Mouse (Mus musculus) forebrain, postnatal 0 days (tissue): ENCODE measurements at regions not wholly inside any gene's neighbourhood (a gene's known extent, or its start where the extent isn't known, plus 50 kb on each side); places are given as distances from the start of the nearest gene placed in this dataset.
"Not testable (repeated sequence)": the region's sequence is repeated elsewhere in the genome, so short reads cannot be mapped to it uniquely, and the experiment has no call there.

Experiments
- ATAC-seq: fragments of 200-750 bp; cut with Nextera tagmentation; 2 replicates; pipeline ENCODE4 v1.8.0; 2017; ENCODE audit warnings: mild to moderate bottlenecking, moderate library complexity
- DNase-seq: peaks from one replicate; pipeline ENCODE4 v3.0.0-alpha.2; 2015
- H3K27ac ChIP-seq: fragments of 300-500 bp; sonication (generic); 2 replicates; pipeline ENCODE4 v1.5.1; 2014; ENCODE audit warnings: low read depth, mild to moderate bottlenecking, antibody characterized with exemption, low read length, moderate library complexity, mixed read lengths
- H3K27me3 ChIP-seq: fragments of 300-500 bp; sonication (generic); 2 replicates; pipeline ENCODE4 v1.6.1; 2014; ENCODE audit warnings: mild to moderate bottlenecking, low read length, mixed read lengths; ENCODE audit not compliant: insufficient read depth
- H3K36me3 ChIP-seq: fragments of 300-500 bp; sonication (generic); 2 replicates; pipeline ENCODE4 v1.6.1; 2014; ENCODE audit warnings: mild to moderate bottlenecking, moderate library complexity; ENCODE audit not compliant: insufficient read depth
- H3K4me1 ChIP-seq: fragments of 300-500 bp; sonication (generic); 2 replicates; pipeline ENCODE4 v1.6.1; 2014; ENCODE audit warnings: antibody characterized with exemption; ENCODE audit not compliant: insufficient read depth
- H3K4me2 ChIP-seq: fragments of 300-500 bp; sonication (generic); 2 replicates; pipeline ENCODE4 v1.6.1; 2014; ENCODE audit warnings: low read depth, mild to moderate bottlenecking, moderate library complexity
- H3K4me3 ChIP-seq: fragments of 300-500 bp; sonication (generic); 2 replicates; pipeline ENCODE4 v1.5.1; 2014; ENCODE audit warnings: low read depth, low read length, mixed read lengths
- H3K9ac ChIP-seq: fragments of 300-500 bp; sonication (generic); 2 replicates; pipeline ENCODE4 v1.6.1; 2014; ENCODE audit warnings: mild to moderate bottlenecking
- H3K9me3 ChIP-seq: fragments of 300-500 bp; sonication (generic); 2 replicates; pipeline ENCODE4 v1.6.1; 2016; ENCODE audit warnings: low read length
- WGBS: fragments of 180-500 bp; shearing (Covaris S2); extraction: QIAGEN DNeasy Blood & Tissue Kit; methylation state at CpG from one replicate; pipeline ENCODE4 v1.1.7; 2014; 5-methylcytosine and 5-hydroxymethylcytosine counted together

DNA sequence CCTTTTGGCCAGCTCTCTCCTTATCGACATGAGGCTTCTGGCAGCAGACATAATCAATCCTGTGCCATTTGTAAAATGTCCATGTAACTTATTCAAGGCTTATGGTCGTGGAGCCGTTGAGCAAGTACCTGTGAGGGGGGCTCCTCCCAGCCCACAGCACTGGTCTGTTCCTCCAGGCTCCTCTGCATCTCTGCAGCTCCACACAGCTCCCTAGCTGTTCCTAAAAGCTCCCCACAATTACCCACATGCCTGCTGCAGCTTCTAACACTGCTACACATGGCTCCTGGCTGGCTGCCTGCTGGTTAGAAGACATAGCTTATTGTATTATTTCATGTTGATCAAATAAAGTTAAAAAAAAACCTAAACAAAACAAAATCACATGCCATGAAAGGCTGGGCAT, 77.9 kb downstream of the Tcp10c start:
- not testable (repeated sequence) for H3K9ac ChIP-seq, H3K4me1 ChIP-seq, H3K9me3 ChIP-seq, H3K27ac ChIP-seq, H3K27me3 ChIP-seq, ATAC-seq, H3K36me3 ChIP-seq, H3K4me2 ChIP-seq, DNase-seq, H3K4me3 ChIP-seq
- 87% methylated on average over 3 of the region's 3 CpGs for WGBS

DNA sequence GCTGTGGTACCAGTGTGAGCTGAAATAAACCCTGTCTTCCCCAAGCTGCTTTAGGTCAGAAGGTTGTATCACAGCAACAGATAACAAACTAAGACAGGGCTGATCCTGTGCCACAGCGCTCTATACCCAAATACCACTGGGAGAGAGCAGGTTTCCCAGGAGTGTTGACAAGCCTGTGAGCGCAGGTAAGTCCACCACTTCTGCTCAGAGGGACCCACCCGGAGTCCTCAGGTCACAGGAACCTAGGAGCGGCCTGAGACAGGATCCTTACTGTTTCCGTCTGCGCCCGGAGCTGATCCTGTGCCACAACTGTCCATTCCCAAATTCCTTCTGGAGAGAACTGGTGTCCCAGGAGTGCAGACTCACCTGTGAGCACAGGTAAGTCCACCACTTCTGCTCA, 79.8 kb downstream of the Tcp10c start:
- not testable (repeated sequence) for H3K4me1 ChIP-seq, H3K9ac ChIP-seq, H3K4me3 ChIP-seq, H3K27ac ChIP-seq, H3K4me2 ChIP-seq, DNase-seq, H3K27me3 ChIP-seq, H3K9me3 ChIP-seq, H3K36me3 ChIP-seq, ATAC-seq
- 91% methylated on average over 7 of the region's 7 CpGs for WGBS

DNA sequence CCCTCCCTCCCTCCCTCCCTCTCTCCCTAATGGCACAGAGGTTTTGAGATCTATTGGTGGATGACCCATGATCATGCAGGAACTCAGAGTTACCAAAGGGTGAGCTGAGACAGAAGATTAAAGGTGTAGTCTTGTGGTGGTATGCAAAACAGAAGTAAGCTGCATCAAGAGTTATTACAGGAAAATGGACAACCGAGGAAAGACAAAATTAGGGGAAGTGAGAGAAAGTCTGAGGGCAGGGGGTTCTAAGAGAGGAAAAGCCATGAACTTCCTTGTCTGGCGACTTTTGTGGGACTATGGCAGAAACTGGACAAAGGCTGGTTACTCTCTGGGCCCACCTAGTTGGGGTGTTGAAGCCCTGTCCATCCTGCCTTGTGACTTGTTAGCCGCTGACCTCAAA, 84.4 kb downstream of the Tcp10c start:
- H3K27me3 ChIP-seq, ATAC-seq, H3K9ac ChIP-seq, DNase-seq, H3K4me3 ChIP-seq, H3K4me2 ChIP-seq, H3K27ac ChIP-seq, H3K4me1 ChIP-seq, H3K9me3 ChIP-seq, H3K36me3 ChIP-seq: not testable (repeated sequence)
- 74% methylated on average over 1 of the region's 3 CpGs for WGBS

DNA sequence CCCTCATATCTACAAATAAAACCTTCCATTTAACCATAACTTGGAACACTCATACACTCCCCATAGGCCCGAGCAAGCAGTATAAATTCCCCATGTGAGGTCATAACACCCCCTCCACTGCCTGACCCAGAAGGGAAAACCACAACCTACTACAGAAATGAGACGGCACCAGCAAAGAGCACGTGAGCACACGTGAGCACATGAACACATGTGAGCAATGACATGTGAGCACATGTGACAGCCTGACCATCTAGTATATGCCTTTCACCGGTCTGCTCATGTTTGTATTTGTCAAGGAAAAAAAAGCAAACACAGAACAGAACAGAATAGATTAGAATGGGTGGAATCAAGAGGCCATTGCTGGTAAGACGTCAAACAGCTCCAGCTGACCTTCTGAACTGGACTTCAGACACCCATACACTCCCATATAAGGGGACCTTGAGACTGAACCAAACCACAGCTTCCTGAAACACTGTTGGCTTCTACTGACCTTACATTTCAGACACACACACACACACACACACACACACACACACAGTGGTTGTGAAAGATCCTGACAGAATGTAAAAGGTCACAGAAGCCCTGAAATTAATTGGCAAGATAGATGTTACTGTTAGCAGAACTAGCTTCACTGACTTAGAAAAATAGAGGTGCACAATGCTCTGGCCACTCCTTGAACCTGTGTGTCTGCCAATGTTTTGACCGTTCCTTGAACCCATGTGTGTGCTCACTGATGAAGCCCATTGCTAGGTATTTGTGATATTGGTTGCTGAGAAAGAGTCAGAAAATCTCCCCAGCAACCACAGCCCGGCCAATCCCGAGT, 86.5 kb downstream of the Tcp10c start:
- H3K4me2 ChIP-seq, H3K4me1 ChIP-seq, ATAC-seq, DNase-seq, H3K4me3 ChIP-seq, H3K9me3 ChIP-seq, H3K27ac ChIP-seq, H3K9ac ChIP-seq, H3K36me3 ChIP-seq, H3K27me3 ChIP-seq: not testable (repeated sequence)
- WGBS, result 81% methylated on average over 9 of the region's 9 CpGs

DNA sequence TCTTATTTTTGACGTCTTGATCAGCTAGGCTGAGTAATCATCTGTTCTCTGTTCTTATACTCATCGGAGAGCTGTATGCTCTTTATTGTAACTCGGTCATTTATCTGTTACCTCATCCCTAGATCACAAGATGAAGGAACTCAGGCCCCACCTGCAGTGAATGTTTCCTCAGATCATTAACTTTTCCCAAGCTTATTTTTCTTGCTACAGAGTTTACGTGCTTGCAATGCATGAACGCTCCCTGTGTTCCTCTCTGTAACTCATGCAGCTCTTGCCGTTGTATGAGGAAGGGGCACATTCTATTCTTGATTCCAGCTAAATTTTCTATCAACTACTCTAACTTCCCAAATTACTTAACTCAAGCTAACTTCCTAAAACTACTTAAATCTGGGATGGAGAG, 87.9 kb downstream of the Tcp10c start:
- H3K4me2 ChIP-seq, H3K27ac ChIP-seq, H3K9ac ChIP-seq, DNase-seq, H3K4me3 ChIP-seq, ATAC-seq, H3K36me3 ChIP-seq, H3K4me1 ChIP-seq, H3K9me3 ChIP-seq, H3K27me3 ChIP-seq: not testable (repeated sequence)
- 92% methylated on average over 5 of the region's 6 CpGs for WGBS

DNA sequence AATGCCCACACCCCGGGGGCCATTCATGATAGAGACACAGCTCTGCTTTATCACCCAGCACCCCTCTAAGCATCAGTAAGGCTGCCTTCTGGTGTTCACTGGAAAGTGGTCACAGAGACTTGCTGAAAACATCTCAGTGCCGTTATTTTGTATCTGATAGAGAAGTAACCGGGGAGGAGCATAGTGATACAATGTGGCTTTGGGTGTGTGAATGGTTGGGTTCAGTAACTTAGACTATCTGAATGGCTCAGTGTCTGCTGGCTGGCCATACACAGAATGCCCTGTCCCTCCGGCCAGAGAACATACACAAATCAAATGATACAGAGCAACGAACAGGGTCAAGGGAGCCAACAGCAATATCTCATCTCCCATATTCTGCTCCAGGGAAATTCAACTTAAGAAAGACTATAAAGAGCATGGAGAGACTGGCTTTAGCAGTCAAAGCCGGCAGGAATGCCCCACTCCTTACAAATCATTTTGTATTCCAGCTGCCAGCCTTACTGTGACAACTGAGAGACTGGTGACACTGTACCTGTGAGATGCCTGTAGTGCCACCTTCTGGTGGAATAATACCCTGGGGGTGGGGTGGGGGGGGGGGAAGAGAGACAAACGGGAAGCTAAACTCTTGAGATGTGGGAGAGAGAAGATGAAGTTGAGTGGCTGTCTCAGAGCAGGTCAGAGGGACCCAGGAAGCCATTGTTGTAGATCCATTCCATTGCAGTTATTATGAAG, 102.7 kb downstream of the Tcp10c start:
- not testable (repeated sequence) for H3K4me1 ChIP-seq, H3K27ac ChIP-seq, ATAC-seq, H3K4me2 ChIP-seq, H3K9ac ChIP-seq, H3K9me3 ChIP-seq, H3K4me3 ChIP-seq, H3K36me3 ChIP-seq, DNase-seq, H3K27me3 ChIP-seq
- 87% methylated on average over 7 of the region's 7 CpGs for WGBS

DNA sequence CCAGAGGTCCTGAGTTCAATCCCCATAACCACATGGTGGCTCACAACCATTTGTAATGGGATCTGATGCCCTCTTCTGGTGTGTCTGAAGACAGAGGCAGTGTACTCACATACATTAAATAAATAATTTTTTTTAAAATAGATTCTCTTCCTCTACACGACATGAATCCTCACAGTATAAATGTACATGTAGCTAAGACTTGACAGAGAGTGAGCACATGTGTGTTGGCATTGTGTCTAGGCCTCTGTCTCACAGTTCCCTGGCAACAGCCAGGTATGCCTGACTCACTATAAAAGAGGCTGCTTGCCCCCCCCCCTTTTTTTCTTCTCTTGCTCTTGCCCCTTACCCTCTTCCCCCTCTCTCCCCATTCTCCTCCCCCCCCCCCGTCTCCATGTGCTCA, 103.6 kb downstream of the Tcp10c start:
- not testable (repeated sequence) for H3K4me3 ChIP-seq, H3K27ac ChIP-seq, H3K9ac ChIP-seq, H3K27me3 ChIP-seq, DNase-seq, H3K9me3 ChIP-seq, H3K4me2 ChIP-seq, H3K36me3 ChIP-seq, H3K4me1 ChIP-seq
- 0 out of 2 replicates have a peak, but pooled peaks have one; percentile 34 for ATAC-seq
- 72% methylated on average over 2 of the region's 2 CpGs for WGBS

DNA sequence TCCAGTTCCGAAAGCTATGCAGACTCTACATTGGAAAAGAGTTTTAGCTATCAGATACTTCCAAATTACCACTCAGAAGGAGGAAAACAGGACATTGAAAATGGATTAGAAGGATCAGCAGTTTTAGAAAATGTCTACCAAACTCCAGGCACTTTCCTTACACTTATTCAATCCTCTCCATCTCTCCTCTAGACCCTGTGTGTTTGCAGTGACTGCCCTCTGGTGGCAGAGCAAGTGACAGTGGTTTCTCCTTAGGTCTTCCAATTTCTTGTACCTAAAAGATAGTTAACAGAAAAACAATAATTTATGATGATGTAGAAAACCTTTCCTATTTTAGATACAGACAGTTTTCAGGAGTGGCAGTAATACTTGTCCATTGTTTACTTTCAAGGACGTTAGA, 104.4 kb downstream of the Tcp10c start:
- H3K9ac ChIP-seq, H3K9me3 ChIP-seq, H3K4me3 ChIP-seq, H3K27me3 ChIP-seq, H3K36me3 ChIP-seq, H3K4me2 ChIP-seq, DNase-seq, H3K4me1 ChIP-seq, H3K27ac ChIP-seq: not testable (repeated sequence)
- WGBS, result no CpG with 5 or more reads among the region's 2 CpGs
- peak; percentile 48; the same call in 1 of the 2 replicates for ATAC-seq

DNA sequence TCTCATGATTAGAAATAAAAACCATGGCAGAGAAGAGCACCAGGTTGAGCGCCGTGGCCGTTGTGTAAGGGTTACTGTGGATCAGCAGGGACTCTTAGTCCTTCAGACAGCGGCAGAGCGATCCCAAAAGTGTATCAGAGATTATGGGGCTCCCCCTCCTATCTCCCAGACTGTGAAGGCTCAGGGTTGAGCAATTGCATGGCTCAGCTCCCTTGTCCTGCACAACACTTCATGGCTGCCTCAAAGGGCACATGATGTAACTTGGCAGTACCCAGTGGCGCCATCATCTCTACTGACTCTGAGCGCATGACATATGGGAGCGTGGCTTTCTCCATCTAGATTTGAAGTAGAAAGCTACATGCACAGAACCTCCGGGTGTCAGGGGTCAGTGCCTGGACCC, 108.3 kb downstream of the Tcp10c start:
- not testable (repeated sequence) for H3K27ac ChIP-seq, H3K4me3 ChIP-seq, H3K4me1 ChIP-seq, H3K9ac ChIP-seq, H3K27me3 ChIP-seq, H3K4me2 ChIP-seq, ATAC-seq, H3K36me3 ChIP-seq, H3K9me3 ChIP-seq, DNase-seq
- WGBS, result 100% methylated on average over 2 of the region's 9 CpGs

DNA sequence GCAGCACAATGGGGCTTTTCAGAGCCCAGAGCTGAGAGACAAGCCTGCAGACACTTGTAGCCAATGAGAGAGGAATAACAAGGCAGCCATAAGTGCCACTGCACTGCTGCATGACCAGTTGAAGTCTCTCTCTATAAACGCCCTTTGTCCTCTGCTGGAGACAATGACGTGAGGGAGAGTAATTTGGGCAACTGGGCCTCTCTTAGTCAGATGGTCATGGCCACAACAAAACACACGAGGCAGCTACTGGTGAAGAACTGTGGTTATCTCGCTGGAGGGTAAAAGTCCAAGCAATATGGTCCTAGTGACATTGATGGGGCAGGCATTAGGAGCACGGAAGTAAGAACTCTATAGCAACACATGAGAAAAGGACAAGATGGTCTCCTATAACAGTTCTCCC, 111.5 kb downstream of the Tcp10c start:
- DNase-seq, H3K9ac ChIP-seq, H3K4me3 ChIP-seq, H3K9me3 ChIP-seq, H3K36me3 ChIP-seq, H3K4me1 ChIP-seq, H3K4me2 ChIP-seq, H3K27me3 ChIP-seq, ATAC-seq, H3K27ac ChIP-seq: not testable (repeated sequence)
- 31% methylated on average over 4 of the region's 5 CpGs for WGBS
